Mouse (Mus musculus): Measurements from ENCODE around the gene Gtf3c6.

The Gtf3c6 gene

GRCm38 (mm10) chr10:40264920-40265319 is 7.0 kb upstream of the Gtf3c6 start:
- TF ChIP-seq GATA4 (IDR thresholded peaks at IDR 0.05; ENCODE audit: insufficient replicate concordance, low read length) = no peak

DNA sequence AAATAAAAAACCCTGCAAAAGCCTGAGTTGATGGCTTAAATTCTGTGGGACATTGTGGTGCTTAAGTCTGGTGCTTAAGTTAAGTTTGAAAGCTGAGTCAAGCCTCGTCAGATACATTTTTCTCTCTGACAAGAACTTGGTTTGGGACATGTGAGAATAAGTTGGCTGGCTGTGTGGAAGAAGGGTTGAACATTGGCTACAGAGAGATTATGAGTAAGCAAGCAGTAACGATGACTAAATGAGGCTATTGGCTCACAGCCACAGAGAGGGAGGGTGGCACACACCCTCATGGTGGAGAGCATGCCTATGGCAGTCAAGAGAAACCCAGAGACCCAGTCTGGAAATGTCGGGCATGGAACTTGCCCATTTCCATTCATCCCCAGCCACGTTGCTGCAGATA is 5.8 kb upstream of the Gtf3c6 start:
- TF ChIP-seq GATA4 (IDR thresholded peaks at IDR 0.05; ENCODE audit: insufficient replicate concordance, low read length) = no peak

- TF ChIP-seq GATA4 (IDR thresholded peaks at IDR 0.05; ENCODE audit: insufficient replicate concordance, low read length) = no peak
Observed at GRCm38 (mm10) chr10:40262200-40262599, 4.3 kb upstream of the Gtf3c6 start.

DNA sequence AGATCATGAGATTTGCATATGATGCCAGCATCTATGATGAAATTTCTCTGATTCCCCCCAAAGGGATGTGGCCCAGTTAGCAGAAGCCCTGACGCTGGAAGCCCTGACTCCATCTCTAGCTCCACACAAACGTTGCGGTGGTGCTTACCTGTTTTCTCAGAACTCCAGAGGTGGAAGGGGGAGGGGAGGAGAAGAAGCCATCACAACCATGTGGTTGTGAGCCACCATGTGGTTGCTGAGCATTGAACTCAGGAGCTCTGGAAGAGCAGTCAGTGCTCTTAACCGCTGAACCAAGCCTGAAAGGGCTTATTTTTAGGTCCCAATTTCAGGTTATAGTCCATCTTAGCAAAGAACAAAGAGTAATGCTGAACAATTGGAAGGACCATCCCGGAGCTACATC is 2.4 kb upstream of the Gtf3c6 start:
- TF ChIP-seq GATA4 (IDR thresholded peaks at IDR 0.05; ENCODE audit: insufficient replicate concordance, low read length) = no peak

DNA sequence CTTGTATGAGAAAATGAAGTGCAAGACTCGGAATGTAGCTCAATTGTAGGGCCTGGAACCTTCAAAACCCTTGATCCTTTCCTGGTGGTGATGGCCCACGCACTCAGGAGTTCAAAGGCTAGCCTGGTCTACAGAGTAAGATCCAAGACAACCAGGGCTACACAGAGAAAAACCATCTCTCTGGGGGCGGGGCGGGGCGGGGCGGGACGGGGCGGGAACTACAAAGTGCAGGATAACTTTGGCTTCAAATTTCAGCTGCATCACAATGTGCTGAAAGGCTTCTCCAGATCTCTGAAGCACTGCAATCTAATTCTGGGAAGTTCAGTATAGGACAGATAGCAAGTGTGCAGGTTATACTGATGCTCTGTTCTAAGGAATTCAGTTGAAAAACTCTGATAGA is 1.6 kb upstream of the Gtf3c6 start:
- no peak for TF ChIP-seq GATA4 (IDR thresholded peaks at IDR 0.05; ENCODE audit: insufficient replicate concordance, low read length)

DNA sequence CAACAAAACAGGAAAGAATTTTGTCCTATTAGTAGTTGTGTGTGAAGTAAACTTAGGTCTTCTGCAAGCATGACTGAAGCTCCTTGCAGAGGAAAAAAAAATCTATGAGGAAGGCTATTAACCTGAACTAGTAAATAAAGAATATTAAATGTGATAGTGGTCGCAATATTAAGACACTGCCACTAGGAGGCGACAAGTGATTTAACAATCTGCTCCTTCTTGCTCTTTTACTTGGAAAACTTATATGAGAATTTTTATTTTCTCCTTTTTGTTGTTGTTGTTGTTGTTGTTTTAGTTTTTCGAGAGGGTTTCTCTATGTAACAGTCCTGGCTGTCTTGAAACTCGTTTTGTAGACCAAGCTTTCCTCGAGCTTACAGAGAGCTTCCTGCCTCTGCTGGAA is 1.1 kb upstream of the Gtf3c6 start:
- TF ChIP-seq GATA4 (IDR thresholded peaks at IDR 0.05; ENCODE audit: insufficient replicate concordance, low read length) = no peak

- 0 out of 2 replicates have a peak, but pooled peaks have one; percentile 8 for TF ChIP-seq GATA4 (IDR thresholded peaks at IDR 0.05; ENCODE audit: insufficient replicate concordance, low read length)
Observed at GRCm38 (mm10) chr10:40258401-40258966, 576 bp upstream of the Gtf3c6 start.

DNA sequence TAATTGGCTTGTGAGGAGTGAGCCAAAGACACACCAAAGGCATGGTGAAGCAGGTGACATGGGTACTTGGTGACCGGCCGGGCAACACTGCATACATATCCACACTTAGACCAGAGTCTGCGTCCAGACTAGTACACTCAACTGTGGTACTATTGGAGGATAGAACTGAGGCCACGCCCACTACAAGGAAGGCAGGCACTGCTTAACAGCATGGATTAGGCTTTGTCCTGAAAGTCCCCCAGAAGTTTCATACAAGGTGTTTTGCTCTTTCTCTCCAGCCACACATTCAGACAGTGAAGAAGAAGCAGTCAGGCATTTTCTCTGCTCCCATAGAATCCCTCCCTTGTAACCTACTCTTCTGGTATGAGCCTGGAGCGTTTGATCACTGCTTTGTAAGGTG is 1.2 kb downstream of the Gtf3c6 start:
- no peak for TF ChIP-seq GATA4 (IDR thresholded peaks at IDR 0.05; ENCODE audit: insufficient replicate concordance, low read length)

GRCm38 (mm10) chr10:40250969-40251368 is 6.9 kb downstream of the Gtf3c6 start:
- no peak for TF ChIP-seq GATA4 (IDR thresholded peaks at IDR 0.05; ENCODE audit: insufficient replicate concordance, low read length)

DNA sequence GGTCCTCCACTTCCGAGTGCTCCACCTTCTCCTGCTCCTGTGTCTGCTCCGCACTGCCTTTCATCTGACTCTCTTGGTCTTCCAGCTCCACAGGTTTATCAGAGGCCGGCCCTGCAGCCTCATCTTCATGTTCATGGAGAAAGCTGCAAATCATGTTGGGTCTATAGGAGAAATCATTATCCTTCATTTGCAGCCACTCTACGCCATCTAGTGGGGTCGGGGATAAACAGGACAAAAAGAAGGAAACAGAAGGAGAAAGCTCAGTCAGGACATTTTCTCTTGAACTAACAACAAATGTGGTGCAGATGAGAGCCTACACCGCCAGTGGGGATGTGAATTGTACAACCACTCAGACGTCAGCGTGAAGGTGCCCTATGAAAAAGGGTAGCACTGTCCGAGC is 8.3 kb downstream of the Gtf3c6 start:
- TF ChIP-seq GATA4 (IDR thresholded peaks at IDR 0.05; ENCODE audit: insufficient replicate concordance, low read length) = no peak

DNA sequence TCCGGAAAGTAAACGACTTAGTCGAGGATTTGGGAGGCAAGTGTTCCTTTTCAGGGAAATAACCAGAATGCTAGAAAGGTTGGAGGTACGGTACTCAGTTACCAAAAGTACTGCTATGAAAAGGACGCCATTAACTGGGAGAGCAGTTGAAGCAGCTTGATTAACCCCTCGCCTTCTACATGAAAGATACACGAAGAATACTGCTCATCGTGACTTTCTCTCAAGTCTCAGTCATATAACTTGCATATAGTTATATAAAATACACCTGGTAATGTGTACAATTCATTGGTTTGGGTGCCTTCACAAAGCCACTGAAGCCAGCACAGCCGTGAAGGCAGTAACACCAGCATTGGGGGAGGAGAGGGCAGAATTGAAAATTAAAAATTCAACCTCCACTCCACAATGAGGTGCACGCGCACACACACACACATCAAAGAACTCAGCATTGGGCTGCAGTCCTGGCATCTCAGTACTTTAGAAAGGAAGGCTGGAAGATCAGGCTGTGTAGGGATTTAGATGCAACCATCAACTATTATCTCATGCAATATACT is 10.7 kb downstream of the Gtf3c6 start:
- TF ChIP-seq GATA4 (IDR thresholded peaks at IDR 0.05; ENCODE audit: insufficient replicate concordance, low read length) = no peak

DNA sequence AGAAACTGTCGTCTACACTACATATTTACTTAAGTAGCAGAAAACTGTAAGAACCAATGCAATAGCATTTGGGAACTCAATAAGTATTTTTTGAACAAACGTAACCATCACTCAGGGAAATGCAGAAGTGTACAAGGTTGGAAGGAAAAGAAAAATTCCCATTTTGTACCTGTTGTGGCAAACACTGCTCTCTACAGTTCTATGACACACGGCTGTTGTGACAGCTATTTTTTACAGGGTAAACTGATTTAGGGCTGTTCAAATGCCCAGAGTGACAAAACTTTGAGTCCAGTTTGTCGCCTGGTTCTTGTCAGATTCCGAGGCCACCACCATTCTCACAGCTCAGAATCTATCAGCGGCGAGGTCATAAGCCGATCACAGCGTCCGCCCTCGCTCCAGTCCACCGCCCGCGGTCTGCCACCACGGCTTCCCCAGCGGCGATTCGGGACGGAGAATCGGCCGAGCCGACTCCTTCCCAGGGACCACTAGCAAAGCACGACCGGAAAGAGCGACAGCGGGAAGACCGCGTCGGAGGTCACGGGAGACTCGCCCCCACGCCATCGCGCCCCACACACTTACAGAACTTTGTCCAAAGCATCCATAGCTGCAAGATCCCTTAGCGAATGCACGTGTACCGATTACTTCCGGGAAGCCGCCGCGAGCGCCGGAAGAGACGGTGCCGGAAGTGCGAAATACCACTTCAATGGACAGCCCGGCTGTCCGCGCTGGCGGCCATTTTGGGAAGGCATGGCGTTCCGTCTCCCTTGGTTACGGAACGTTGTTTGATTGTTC is 11.3 kb downstream of the Gtf3c6 start, which contains the start of gene Rpf2:
Gene Rpf2 (minus strand): TSS at position 663 of the 792 bp plus-strand sequence.
- TF ChIP-seq GATA4 (IDR thresholded peaks at IDR 0.05; ENCODE audit: insufficient replicate concordance, low read length) = peak; percentile 27; the same call in 1 of the 2 replicates

- TF ChIP-seq GATA4 (IDR thresholded peaks at IDR 0.05; ENCODE audit: insufficient replicate concordance, low read length) = no peak
Observed at GRCm38 (mm10) chr10:40237826-40238225, 20.1 kb downstream of the Gtf3c6 start.

- no peak for TF ChIP-seq GATA4 (IDR thresholded peaks at IDR 0.05; ENCODE audit: insufficient replicate concordance, low read length)
Observed at GRCm38 (mm10) chr10:40233241-40233640, 24.7 kb downstream of the Gtf3c6 start.

- no peak for TF ChIP-seq GATA4 (IDR thresholded peaks at IDR 0.05; ENCODE audit: insufficient replicate concordance, low read length)
Observed at GRCm38 (mm10) chr10:40232442-40232841, 25.5 kb downstream of the Gtf3c6 start.

- no peak for TF ChIP-seq GATA4 (IDR thresholded peaks at IDR 0.05; ENCODE audit: insufficient replicate concordance, low read length)
Observed at GRCm38 (mm10) chr10:40229725-40230124, 28.2 kb downstream of the Gtf3c6 start.
